Mouse (Mus musculus) ES-E14 (cell line): ENCODE data around the gene Dnah3.

ENCODE experiments used
- CHD2 ChIP-seq: IDR thresholded peaks from 2 replicates; pipeline ENCODE4 v1.6.1; 2014; ENCODE audit warnings: mild to moderate bottlenecking, low read depth, low read length, inconsistent platforms
- HCFC1 ChIP-seq: IDR thresholded peaks from 2 replicates; pipeline ENCODE4 v1.6.1; 2012; ENCODE audit warnings: low read length, inconsistent platforms, borderline replicate concordance; ENCODE audit not compliant: insufficient read depth
- MAFK ChIP-seq: IDR thresholded peaks from 2 replicates; pipeline ENCODE4 v1.6.1; 2014; ENCODE audit warnings: mild to moderate bottlenecking, low read depth, low read length, inconsistent platforms; ENCODE audit not compliant: insufficient read depth
- ZNF384 ChIP-seq: IDR thresholded peaks from 2 replicates; pipeline ENCODE4 v1.6.1; 2012; ENCODE audit warnings: low read depth, low read length, inconsistent platforms

- no peak for TF ChIP-seq HCFC1
- no peak for TF ChIP-seq ZNF384
- TF ChIP-seq MAFK = no peak
- TF ChIP-seq CHD2 = no peak
Observed at GRCm38 (mm10) chr7:119892742-119893141, 202.3 kb downstream of the Dnah3 start.
